Mouse (Mus musculus) brain, adult 2 months (tissue): Measurements from ENCODE around the gene Spag6l.
"Not testable (repeated sequence)": the region's sequence is repeated elsewhere in the genome, so short reads cannot be mapped to it uniquely, and the experiment has no call there.

Source experiments
- DNase-seq: peaks from one replicate; pipeline ENCODE4 v3.0.0; 2011; ENCODE audit warnings: low read depth, low spot score

The Spag6l gene

GRCm38 (mm10) chr16:16828757-16829615 is at the start of gene Spag6l:
Spag6l (minus strand) TSS chr16:16829456.
- DNase-seq = peak; percentile 73

GRCm38 (mm10) chr16:16879025-16879424 is 49.8 kb upstream of the Spag6l start:
- DNase-seq = no peak

- DNase-seq = peak; percentile 99
These were observed 41.5 kb upstream of the Spag6l start, which contains the start of the genes Top3b and Vpreb1 for GRCm38 (mm10) chr16:16870617-16871331. Top3b (plus strand) TSS chr16:16870736. Vpreb1 (minus strand) TSS chr16:16870843.

GRCm38 (mm10) chr16:16870241-16870616 is 41.0 kb upstream of the Spag6l start:
- no peak for DNase-seq

- no peak for DNase-seq
These were observed 36.7 kb upstream of the Spag6l start for GRCm38 (mm10) chr16:16865696-16866561.

GRCm38 (mm10) chr16:16865217-16865616 is 36.0 kb upstream of the Spag6l start:
- DNase-seq = no peak

- no peak for DNase-seq
These were observed 34.7 kb upstream of the Spag6l start, which contains the start of gene Igll1 for GRCm38 (mm10) chr16:16863978-16864377. Igll1 (minus strand) TSS chr16:16863985.

- DNase-seq = no peak
These were observed 33.0 kb upstream of the Spag6l start for GRCm38 (mm10) chr16:16862288-16862687.

GRCm38 (mm10) chr16:16856731-16857476 is 27.6 kb upstream of the Spag6l start:
- DNase-seq = no peak

GRCm38 (mm10) chr16:16856054-16856453 is 26.8 kb upstream of the Spag6l start:
- DNase-seq = not testable (repeated sequence)

GRCm38 (mm10) chr16:16855541-16855940 is 26.3 kb upstream of the Spag6l start:
- DNase-seq = peak; percentile 75

GRCm38 (mm10) chr16:16854836-16855235 is 25.6 kb upstream of the Spag6l start:
- peak; percentile 64 for DNase-seq

- DNase-seq = no peak
These were observed 23.2 kb upstream of the Spag6l start for GRCm38 (mm10) chr16:16852411-16852810.

- no peak for DNase-seq
These were observed 19.9 kb upstream of the Spag6l start for GRCm38 (mm10) chr16:16849196-16849595.

- DNase-seq = no peak
These were observed 415 bp upstream of the Spag6l start for GRCm38 (mm10) chr16:16829671-16830070.

- DNase-seq = no peak
These were observed 3.0 kb downstream of the Spag6l start for GRCm38 (mm10) chr16:16826223-16826622.

GRCm38 (mm10) chr16:16825476-16825875 is 3.8 kb downstream of the Spag6l start:
- DNase-seq = no peak

GRCm38 (mm10) chr16:16806325-16806724 is 22.9 kb downstream of the Spag6l start:
- no peak for DNase-seq
